Mouse (Mus musculus) cerebellum, postnatal 10 days (tissue): ENCODE data around the gene Lefty2.
"Not testable (repeated sequence)": the region's sequence is repeated elsewhere in the genome, so short reads cannot be mapped to it uniquely, and the experiment has no call there.

Experiments
- DNase-seq, 2 experiments: peaks; one replicate each; pipeline ENCODE4 v3.0.0; 2021; ENCODE audit warnings: mixed read lengths in 2 of 2

The Lefty2 gene

GRCm38 (mm10) chr1:180936610-180937398, 43.9 kb downstream of the Lefty2 start:
- DNase-seq: peak in 1 of 2 experiments; percentile 44

DNA sequence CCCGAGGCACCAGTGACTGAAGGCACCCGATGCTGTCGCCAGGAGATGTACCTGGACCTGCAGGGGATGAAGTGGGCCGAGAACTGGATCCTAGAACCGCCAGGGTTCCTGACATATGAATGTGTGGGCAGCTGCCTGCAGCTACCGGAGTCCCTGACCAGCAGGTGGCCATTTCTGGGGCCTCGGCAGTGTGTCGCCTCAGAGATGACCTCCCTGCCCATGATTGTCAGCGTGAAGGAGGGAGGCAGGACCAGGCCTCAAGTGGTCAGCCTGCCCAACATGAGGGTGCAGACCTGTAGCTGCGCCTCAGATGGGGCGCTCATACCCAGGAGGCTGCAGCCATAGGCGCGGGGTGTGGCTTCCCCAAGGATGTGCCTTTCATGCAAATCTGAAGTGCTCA, 44.7 kb downstream of the Lefty2 start:
- DNase-seq: not testable (repeated sequence)

DNA sequence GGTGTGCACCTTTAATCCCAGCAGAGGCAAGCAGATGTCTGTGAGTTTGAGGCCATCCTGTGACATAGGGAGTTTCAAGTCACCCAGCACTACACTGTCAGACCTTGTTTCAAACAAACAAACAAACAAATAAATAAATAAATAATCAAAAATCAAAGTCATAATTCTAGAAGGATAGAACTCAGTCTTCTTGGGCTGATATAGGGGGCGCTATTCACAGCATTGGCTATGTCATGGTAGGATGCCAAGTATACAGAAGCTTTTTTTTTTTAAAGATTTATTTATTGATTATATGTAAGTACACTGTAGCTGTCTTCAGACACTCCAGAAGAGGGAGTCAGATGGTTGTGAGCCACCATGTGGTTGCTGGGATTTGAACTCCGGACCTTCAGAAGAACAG, 45.9 kb downstream of the Lefty2 start:
- not testable (repeated sequence) for DNase-seq

GRCm38 (mm10) chr1:180940776-180941460, 48.0 kb downstream of the Lefty2 start:
- DNase-seq: no peak

DNA sequence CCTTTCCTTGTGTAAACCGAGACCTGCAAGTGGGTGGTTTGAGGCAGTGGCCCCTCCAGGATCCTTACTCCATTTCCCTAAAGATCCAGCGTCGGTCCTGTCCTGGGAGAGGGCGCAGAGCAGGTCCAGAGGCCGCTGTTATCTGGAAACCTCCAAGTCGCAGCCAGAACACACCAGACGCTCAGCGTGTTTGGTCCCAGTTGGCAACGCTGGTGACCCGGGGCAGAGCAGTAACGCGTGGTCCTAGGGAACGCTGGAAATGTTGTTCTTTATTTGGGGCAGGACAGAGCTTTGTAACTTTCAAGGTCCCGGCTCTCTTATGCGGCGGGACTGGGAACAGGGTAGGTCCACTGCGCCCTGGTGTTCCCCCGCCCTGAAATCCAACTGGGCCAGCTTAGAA, 48.8 kb downstream of the Lefty2 start:
- DNase-seq: peak; percentile 20 to 30

- DNase-seq: peak; percentile 46 to 54
Measured at GRCm38 (mm10) chr1:180942166-180943031, 49.5 kb downstream of the Lefty2 start, which contains the start of gene Tmem63a. Tmem63a (plus strand) TSS chr1:180942344.

GRCm38 (mm10) chr1:180943032-180943644, 50.2 kb downstream of the Lefty2 start:
- no peak for DNase-seq

- DNase-seq: no peak
Measured at GRCm38 (mm10) chr1:180943896-180944295, 51.0 kb downstream of the Lefty2 start.

DNA sequence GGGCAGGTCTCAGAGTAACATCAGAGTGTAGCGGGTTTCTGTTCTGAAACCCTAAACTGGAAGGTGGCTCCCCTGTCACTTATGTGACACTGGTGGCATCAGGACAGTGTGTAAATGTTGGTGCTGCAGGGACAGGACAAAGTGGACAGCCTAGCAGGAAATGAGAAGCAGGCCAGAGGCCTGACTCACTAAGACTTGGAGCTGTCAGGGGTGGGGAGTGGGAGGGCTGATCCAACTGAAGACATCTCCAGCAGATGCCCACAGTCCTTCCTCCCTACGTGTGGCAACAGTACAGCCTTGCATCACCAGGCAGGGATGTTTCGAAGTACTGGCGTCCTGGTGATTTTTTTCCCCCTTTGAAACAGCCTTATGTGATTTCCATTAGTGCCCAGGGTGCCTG, 51.6 kb downstream of the Lefty2 start:
- no peak for DNase-seq

GRCm38 (mm10) chr1:180945001-180945980, 52.4 kb downstream of the Lefty2 start:
- DNase-seq: peak in 1 of 2 experiments; percentile 27

DNA sequence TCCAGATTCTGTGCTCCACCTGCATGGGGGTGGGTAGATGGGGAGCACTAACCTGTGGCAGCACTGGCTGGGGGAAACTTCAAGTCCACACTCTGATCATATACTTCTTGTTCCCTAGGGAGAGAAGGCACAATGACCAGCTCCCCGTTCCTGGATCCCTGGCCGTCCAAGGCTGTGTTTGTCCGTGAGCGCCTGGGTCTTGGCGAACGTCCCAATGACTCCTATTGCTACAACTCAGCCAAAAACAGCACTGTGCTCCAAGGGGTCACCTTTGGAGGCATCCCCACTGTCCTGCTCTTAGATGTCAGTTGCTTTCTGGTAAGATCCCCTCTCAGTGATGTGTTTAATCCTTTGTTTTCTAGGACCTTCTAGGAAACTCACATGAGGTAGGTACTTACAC, 53.5 kb downstream of the Lefty2 start:
- DNase-seq: peak in 1 of 2 experiments; percentile 11
